Mouse (Mus musculus) MEL (cell line): ENCODE data around the gene Lair1. TPM values are rescaled to one million over a fixed set of nuclear protein-coding genes. Genes with fewer than 3 reads are reported as not detected.

ENCODE experiments used
- DNase-seq: peaks from one replicate; pipeline ENCODE4 v3.0.0; 2011; ENCODE audit warnings: low read depth, low spot score
- H3K27ac ChIP-seq: 2 replicates; pipeline ENCODE4 v1.5.1; 2012; ENCODE audit warnings: low read depth, mild to moderate bottlenecking, control low read depth, low read length, moderate library complexity; ENCODE audit not compliant: control insufficient read depth
- H3K27me3 ChIP-seq, 2 experiments: fragments of 150-350 bp in 1 of 2; sonication (generic) in 1 of 2; 2 replicates each; pipeline ENCODE4 v1.6.1; 2012; ENCODE audit warnings: low read length in 2 of 2, mild to moderate bottlenecking in 2 of 2, improper control_type of control experiment in 1 of 2, moderate library complexity in 1 of 2; ENCODE audit not compliant: insufficient read depth in 2 of 2, control insufficient read depth in 1 of 2
- H3K36me3 ChIP-seq, 2 experiments: 2 replicates each; pipeline ENCODE4 v1.6.1; 2012 to 2014; ENCODE audit warnings: low read length in 2 of 2, improper control_type of control experiment in 1 of 2, inconsistent platforms in 1 of 2, mild to moderate bottlenecking in 1 of 2; ENCODE audit not compliant: insufficient read depth in 2 of 2, control insufficient read depth in 1 of 2
- H3K4me1 ChIP-seq, 2 experiments: fragments of 150-350 bp in 1 of 2; sonication (generic) in 1 of 2; 2 replicates each; pipeline ENCODE4 v1.6.1; 2012; ENCODE audit warnings: low read length in 2 of 2, improper control_type of control experiment in 1 of 2, mild to moderate bottlenecking in 1 of 2; ENCODE audit not compliant: insufficient read depth in 2 of 2, control insufficient read depth in 1 of 2
- H3K4me3 ChIP-seq, 2 experiments: fragments of 150-350 bp in 1 of 2; sonication (generic) in 1 of 2; 2 replicates each; pipeline ENCODE4 v1.5.1; 2012; ENCODE audit warnings: low read depth in 2 of 2, low read length in 2 of 2, mild to moderate bottlenecking in 2 of 2, moderate library complexity in 2 of 2, control low read depth in 1 of 2, improper control_type of control experiment in 1 of 2; ENCODE audit not compliant: control insufficient read depth in 1 of 2, insufficient read depth in 1 of 2
- H3K79me2 ChIP-seq: 2 replicates; pipeline ENCODE4 v1.6.1; 2012; ENCODE audit warnings: mild to moderate bottlenecking, low read length, moderate library complexity; ENCODE audit not compliant: control insufficient read depth, poor library complexity, insufficient read depth
- H3K9ac ChIP-seq: 2 replicates; pipeline ENCODE4 v1.6.1; 2012; ENCODE audit warnings: low read depth, mild to moderate bottlenecking, control low read depth, low read length, moderate library complexity; ENCODE audit not compliant: control insufficient read depth, poor library complexity, severe bottlenecking
- H3K9me3 ChIP-seq: fragments of 150-350 bp; sonication (generic); replicated peaks from 2 replicates; pipeline ENCODE4 v1.6.1; 2012; ENCODE audit warnings: mild to moderate bottlenecking, low read length, improper control_type of control experiment, moderate library complexity; ENCODE audit not compliant: insufficient read depth
- CHD2 ChIP-seq: IDR thresholded peaks from 2 replicates; pipeline ENCODE4 v1.6.1; 2011; ENCODE audit warnings: low read length, improper control_type of control experiment
- CTCF ChIP-seq, 3 experiments: IDR thresholded peaks in 2 of 3; conservative IDR thresholded peaks in 1 of 3; 2 replicates each; pipeline ENCODE4 v1.5.1; 2011 to 2012; ENCODE audit warnings: low read length in 3 of 3, low read depth in 2 of 3, mild to moderate bottlenecking in 2 of 3, improper control_type of control experiment in 1 of 3, inconsistent platforms in 1 of 3, mixed read lengths in 1 of 3, moderate library complexity in 1 of 3; ENCODE audit not compliant: control insufficient read depth in 1 of 3, insufficient read depth in 1 of 3, poor library complexity in 1 of 3, severe bottlenecking in 1 of 3
- ELF1 ChIP-seq: IDR thresholded peaks from 2 replicates; pipeline ENCODE4 v1.6.1; 2014; ENCODE audit warnings: low read depth, mild to moderate bottlenecking, inconsistent platforms, low read length, improper control_type of control experiment, moderate library complexity
- GATA1 ChIP-seq: IDR thresholded peaks from 2 replicates; pipeline ENCODE4 v1.6.1; 2011; ENCODE audit warnings: low read depth, low read length, improper control_type of control experiment
- KAT2A ChIP-seq: conservative IDR thresholded peaks from 2 replicates; pipeline ENCODE4 v1.6.1; 2012; ENCODE audit warnings: low read depth, low read length, improper control_type of control experiment, inconsistent platforms
- MAX ChIP-seq: IDR thresholded peaks from 2 replicates; pipeline ENCODE4 v1.6.1; 2011; ENCODE audit warnings: low read length, improper control_type of control experiment
- MEF2A ChIP-seq: IDR thresholded peaks from 2 replicates; pipeline ENCODE4 v1.6.1; 2014; ENCODE audit warnings: low read depth, mild to moderate bottlenecking, inconsistent platforms, low read length, improper control_type of control experiment; ENCODE audit not compliant: poor library complexity, insufficient replicate concordance, severe bottlenecking; ENCODE audit errors: extremely low read depth
- NRF1 ChIP-seq: IDR thresholded peaks from 2 replicates; pipeline ENCODE4 v1.6.1; 2014; ENCODE audit warnings: low read depth, mild to moderate bottlenecking, inconsistent platforms, low read length, improper control_type of control experiment, moderate library complexity; ENCODE audit not compliant: poor library complexity, insufficient read depth, severe bottlenecking
- POLR2A ChIP-seq, 2 experiments: IDR thresholded peaks; 2 replicates each; pipeline ENCODE4 v1.6.1; 2011 to 2012; ENCODE audit warnings: low read length in 2 of 2, mild to moderate bottlenecking in 2 of 2, control low read depth in 1 of 2, improper control_type of control experiment in 1 of 2, low read depth in 1 of 2, moderate library complexity in 1 of 2; ENCODE audit not compliant: control insufficient read depth in 1 of 2, insufficient read depth in 1 of 2, poor library complexity in 1 of 2
- POLR2AphosphoS5 ChIP-seq: IDR thresholded peaks from 2 replicates; pipeline ENCODE4 v1.6.1; 2012; ENCODE audit warnings: low read depth, borderline replicate concordance, mild to moderate bottlenecking, inconsistent platforms, low read length, moderate library complexity, mixed read lengths
- RAD21 ChIP-seq: IDR thresholded peaks from 2 replicates; pipeline ENCODE4 v1.6.1; 2011; ENCODE audit warnings: mild to moderate bottlenecking, low read depth, low read length, improper control_type of control experiment
- SIN3A ChIP-seq: IDR thresholded peaks from 2 replicates; pipeline ENCODE4 v1.6.1; 2012; ENCODE audit warnings: low read length, improper control_type of control experiment, inconsistent platforms
- SMC3 ChIP-seq: IDR thresholded peaks from 2 replicates; pipeline ENCODE4 v1.6.1; 2011; ENCODE audit warnings: low read depth, low read length, improper control_type of control experiment
- TAL1 ChIP-seq: IDR thresholded peaks from 2 replicates; pipeline ENCODE4 v1.6.1; 2012; ENCODE audit warnings: mild to moderate bottlenecking, inconsistent platforms, low read length, moderate library complexity, mixed read lengths
- UBTF ChIP-seq: IDR thresholded peaks from 2 replicates; pipeline ENCODE4 v1.6.1; 2012; ENCODE audit warnings: low read depth, mild to moderate bottlenecking, inconsistent platforms, low read length, improper control_type of control experiment, moderate library complexity, borderline replicate concordance; ENCODE audit not compliant: insufficient read depth
- USF2 ChIP-seq, 2 experiments: IDR thresholded peaks; 2 replicates each; pipeline ENCODE4 v1.6.1; 2011 to 2012; ENCODE audit warnings: improper control_type of control experiment in 2 of 2, low read length in 2 of 2, borderline replicate concordance in 1 of 2, inconsistent platforms in 1 of 2, low read depth in 1 of 2, mild to moderate bottlenecking in 1 of 2; ENCODE audit not compliant: insufficient read depth in 1 of 2
- ZC3H11A ChIP-seq: IDR thresholded peaks from 2 replicates; pipeline ENCODE4 v1.6.1; 2012; ENCODE audit warnings: low read depth, mild to moderate bottlenecking, inconsistent platforms, low read length, improper control_type of control experiment
- polyA plus RNA-seq, 2 experiments: library from polyadenylated mRNA; stranded (reverse) in 1 of 2; unstranded in 1 of 2; fragments of >175 nt in 1 of 2; fragments of >200 nt in 1 of 2; gene quantifications; 2 replicates each; pipeline versions ENCODE4 v1.2.1 to v1.2.4; 2012; ENCODE audit warnings: low replicate concordance in 2 of 2, low read depth in 1 of 2; ENCODE audit not compliant: insufficient read length in 2 of 2, insufficient read depth in 1 of 2, missing spikeins in 1 of 2
- total RNA-seq: library from RNA; depleted of rRNA; stranded (reverse); fragments of 300-350 nt; gene quantifications from 2 replicates; pipeline ENCODE4 v1.2.3, GENCODE M21; 2012; rRNA removed

Lair1 gene
- total and polyA plus RNA-seq, 3 experiments = 0.15 to 0.31 TPM; not detected in 1

- Histone ChIP-seq H3K27me3 (peaks cover 7% of the 10 kb centered on the region in 2 experiments; a peak in 3 of 4 replicates), H3K36me3 (no peaks in the 10 kb centered on the region), H3K27ac (no peak overlapping the region), H3K9me3 (no peaks in the 10 kb centered on the region), H3K4me1 (no peaks in the 10 kb centered on the region), H3K4me3 (no peak overlapping the region), H3K79me2 (no peaks in the 10 kb centered on the region), H3K9ac (no peak overlapping the region)
- no peak for TF ChIP-seq RAD21
- no peak for TF ChIP-seq POLR2AphosphoS5
- TF ChIP-seq CHD2 = no peak
- no peak for TF ChIP-seq ZC3H11A
- no peak for TF ChIP-seq SMC3
- no peak for TF ChIP-seq MAX
- TF ChIP-seq TAL1 = no peak
- no peak for TF ChIP-seq CTCF (IDR thresholded peaks at IDR 0.05 in 2 of 3, conservative IDR thresholded peaks at IDR 0.05 in 1 of 3; ENCODE audit: control insufficient read depth in 1 of 3, insufficient read depth in 1 of 3, low read depth in 2 of 3, low read length in 3 of 3, poor library complexity in 1 of 3, severe bottlenecking in 1 of 3)
- no peak for TF ChIP-seq POLR2A (IDR thresholded peaks at IDR 0.05; ENCODE audit: control insufficient read depth in 1 of 2, insufficient read depth in 1 of 2, low read depth in 1 of 2, low read length in 2 of 2, poor library complexity in 1 of 2)
- TF ChIP-seq MEF2A = no peak
- TF ChIP-seq NRF1 = no peak
- TF ChIP-seq USF2 (IDR thresholded peaks at IDR 0.05; ENCODE audit: borderline replicate concordance in 1 of 2, insufficient read depth in 1 of 2, low read depth in 1 of 2, low read length in 2 of 2) = no peak
- no peak for TF ChIP-seq SIN3A
- TF ChIP-seq KAT2A = no peak
- no peak for TF ChIP-seq UBTF
- TF ChIP-seq GATA1 = no peak
- no peak for TF ChIP-seq ELF1
- no peak for DNase-seq
Observed at GRCm38 (mm10) chr7:3957387-3957786, 105.6 kb downstream of the Lair1 start.

Other genes starting within 250 kb of the Lair1 start
- not detected in 2 replicates for gene Gm15448, start 237.5 kb downstream of the Lair1 start, total RNA-seq
- gene Gm15448, start 237.5 kb downstream of the Lair1 start, polyA plus RNA-seq = under 1 TPM in 1 of 2 experiments, not detected in 1; 0.04 TPM
- gene Pira2, start 218.2 kb downstream of the Lair1 start, total RNA-seq = not detected in 2 replicates
- under 1 TPM in 1 of 2 experiments, not detected in 1; 0.07 TPM for gene Pira2, start 218.2 kb downstream of the Lair1 start, polyA plus RNA-seq
- gene Gm14548, start 165.1 kb downstream of the Lair1 start, total RNA-seq = 0.04 and 0.16 TPM in 2 replicates
- gene Gm14548, start 165.1 kb downstream of the Lair1 start, polyA plus RNA-seq = under 1 TPM in 1 of 2 experiments, not detected in 1; 0.13 TPM
- 0.04 TPM in 1 of 2 replicates, not detected in the other for gene Lilra6, start 147.7 kb downstream of the Lair1 start, total RNA-seq
- gene Lilra6, start 147.7 kb downstream of the Lair1 start, polyA plus RNA-seq = under 1 TPM in 1 of 2 experiments, not detected in 1; 0.19 TPM
- gene Ttyh1, start 56.2 kb upstream of the Lair1 start, total RNA-seq = 0.15 and 0.20 TPM in 2 replicates
- gene Ttyh1, start 56.2 kb upstream of the Lair1 start, polyA plus RNA-seq = under 1 TPM in 1 of 2 experiments, not detected in 1; 0.26 TPM
- 28.2 and 29.6 TPM in 2 replicates for gene Leng8, start 73.8 kb upstream of the Lair1 start, total RNA-seq
- 10 to 100 TPM in 1 of 2 experiments, not detected in 1; 89.9 TPM for gene Leng8, start 73.8 kb upstream of the Lair1 start, polyA plus RNA-seq
- 1.0 and 1.5 TPM in 2 replicates for gene Leng9, start 87.2 kb upstream of the Lair1 start, total RNA-seq
- gene Leng9, start 87.2 kb upstream of the Lair1 start, polyA plus RNA-seq = 1 to 10 TPM in 1 of 2 experiments, not detected in 1; 1.7 TPM
- gene Cdc42ep5, start 101.7 kb upstream of the Lair1 start, total RNA-seq = not detected in 2 replicates
- gene Cdc42ep5, start 101.7 kb upstream of the Lair1 start, polyA plus RNA-seq = under 1 TPM in 1 of 2 experiments, not detected in 1; 0.24 TPM
- gene Lilra5, start 174.6 kb upstream of the Lair1 start, total RNA-seq = not detected in 2 replicates
- gene Lilra5, start 174.6 kb upstream of the Lair1 start, polyA plus RNA-seq = not detected